Mouse (Mus musculus) neural tube, embryonic 13.5 days (tissue): ENCODE measurements around the gene Nfxl1. TPM values are rescaled to one million over a fixed set of nuclear protein-coding genes. Genes with fewer than 3 reads are reported as not detected.

Source experiments
- ATAC-seq: fragments of 200-750 bp; cut with Nextera tagmentation; 2 replicates; pipeline ENCODE4 v1.8.0; 2017; ENCODE audit warnings: low read depth, mild to moderate bottlenecking, moderate TSS enrichment, moderate library complexity
- H3K27ac ChIP-seq: fragments of 300-500 bp; sonication (generic); replicated peaks from 2 replicates; pipeline ENCODE4 v1.5.1; 2015; ENCODE audit warnings: moderate library complexity, mild to moderate bottlenecking, inconsistent platforms
- H3K27me3 ChIP-seq: fragments of 300-500 bp; sonication (generic); 2 replicates; pipeline ENCODE4 v1.6.1; 2015; ENCODE audit warnings: mild to moderate bottlenecking, inconsistent platforms
- H3K36me3 ChIP-seq: fragments of 300-500 bp; sonication (generic); 2 replicates; pipeline ENCODE4 v1.6.1; 2015; ENCODE audit warnings: mild to moderate bottlenecking, inconsistent platforms
- H3K4me1 ChIP-seq: fragments of 300-500 bp; sonication (generic); replicated peaks from 2 replicates; pipeline ENCODE4 v1.6.1; 2015; ENCODE audit warnings: inconsistent platforms
- H3K4me2 ChIP-seq: fragments of 300-500 bp; sonication (generic); 2 replicates; pipeline ENCODE4 v1.6.1; 2015; ENCODE audit warnings: inconsistent platforms, mild to moderate bottlenecking, moderate library complexity
- H3K4me3 ChIP-seq: fragments of 300-500 bp; sonication (generic); 2 replicates; pipeline ENCODE4 v1.5.1; 2015; ENCODE audit warnings: mild to moderate bottlenecking, inconsistent platforms
- H3K9ac ChIP-seq: fragments of 300-500 bp; sonication (generic); 2 replicates; pipeline ENCODE4 v1.6.1; 2015; ENCODE audit warnings: moderate library complexity, mild to moderate bottlenecking, inconsistent platforms
- H3K9me3 ChIP-seq: fragments of 300-500 bp; sonication (generic); 2 replicates; pipeline ENCODE4 v1.6.1; 2016; ENCODE audit warnings: inconsistent platforms
- WGBS: fragments of 180-500 bp; shearing (Covaris S2); methylation state at CpG from one replicate; pipeline ENCODE4 v1.1.7; 2015; 5-methylcytosine and 5-hydroxymethylcytosine counted together
- polyA plus RNA-seq: library from polyadenylated mRNA; unstranded; fragments of >200 nt; fragmentation: Nextera tagmentation; extraction: Ambion mirVana; gene quantifications from 2 replicates; pipeline ENCODE4 v1.2.1, GENCODE M21; 2015

Nfxl1 gene
- polyA plus RNA-seq, 1 experiment from 2014 or later = 13.7 TPM

DNA sequence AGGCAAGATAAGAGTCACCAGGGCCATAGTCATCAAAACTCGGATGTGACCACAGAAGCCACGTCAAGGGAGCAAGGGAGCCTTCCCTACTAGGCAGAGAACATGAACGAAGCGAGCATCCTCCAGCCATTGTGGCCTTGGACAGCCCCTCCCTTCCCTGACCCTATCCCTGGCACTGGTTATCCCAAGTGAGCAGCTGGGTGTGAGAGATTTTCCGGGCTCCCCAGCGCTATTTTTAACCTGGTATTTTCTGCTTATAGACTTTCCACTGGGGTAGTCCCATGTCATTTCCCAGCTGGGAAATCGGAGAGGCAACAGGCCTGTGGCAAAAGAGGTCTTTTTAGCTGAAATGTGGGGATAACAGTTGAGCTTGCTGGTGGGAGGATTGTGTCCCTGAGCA, 65.6 kb downstream of the Nfxl1 start:
- Histone ChIP-seq H3K4me3 (no peak overlapping the region), H3K36me3 (no peaks in the 10 kb centered on the region), H3K9me3 (no peaks in the 10 kb centered on the region), H3K27me3 (no peaks in the 10 kb centered on the region), H3K4me2 (no peak overlapping the region), H3K9ac (no peak overlapping the region), H3K4me1 (no peaks in the 10 kb centered on the region), H3K27ac (no peak overlapping the region)
- WGBS = 82% methylated on average over 7 of the region's 7 CpGs
- ATAC-seq = no peak

DNA sequence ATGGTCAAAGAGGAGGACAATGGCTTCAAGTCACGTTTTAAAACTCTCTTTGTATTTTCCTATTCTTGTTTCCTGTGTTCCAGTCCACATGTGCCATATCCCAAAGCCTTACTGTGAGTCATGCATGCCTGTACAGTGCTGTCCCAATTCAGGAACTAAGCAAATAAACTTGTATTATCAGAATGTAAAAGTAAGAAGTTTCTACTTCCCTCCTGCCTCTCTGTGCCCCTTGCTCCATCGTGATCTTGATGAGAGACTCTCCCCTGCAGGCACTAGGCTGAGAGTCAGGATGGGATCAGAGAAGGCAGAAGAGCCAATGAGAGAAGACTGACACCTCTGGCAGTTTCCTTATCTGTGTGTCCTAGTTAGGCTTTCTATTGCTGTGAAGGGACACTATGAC, 68.3 kb downstream of the Nfxl1 start:
- Histone ChIP-seq H3K36me3 (no peaks in the 10 kb centered on the region), H3K9ac (no peak overlapping the region), H3K4me2 (no peak overlapping the region), H3K4me1 (no peaks in the 10 kb centered on the region), H3K9me3 (no peaks in the 10 kb centered on the region), H3K27me3 (no peaks in the 10 kb centered on the region), H3K27ac (no peak overlapping the region), H3K4me3 (no peak overlapping the region)
- no peak for ATAC-seq
- 61% methylated on average over 2 of the region's 2 CpGs for WGBS

DNA sequence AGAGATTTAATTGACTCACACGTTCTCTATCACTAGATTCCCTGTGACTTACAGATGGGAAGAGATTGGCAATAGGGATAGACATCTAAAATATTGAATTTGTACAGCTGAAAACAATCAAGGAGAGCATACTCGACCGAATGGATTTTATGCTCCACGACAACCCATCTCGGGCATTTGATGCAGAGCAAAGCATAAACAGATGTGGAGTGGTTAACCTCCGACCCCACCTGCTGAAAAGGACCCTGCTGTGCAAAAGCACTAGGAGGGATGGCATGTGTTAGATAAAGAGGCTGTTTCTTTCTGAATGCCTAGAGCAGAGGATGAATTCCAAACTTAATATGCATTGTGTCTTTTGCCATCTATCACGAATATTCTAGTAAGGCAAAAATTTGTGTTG, 79.0 kb downstream of the Nfxl1 start:
- 37% methylated on average over 7 of the region's 7 CpGs for WGBS
- no peak overlapping the region for H3K4me3 ChIP-seq

DNA sequence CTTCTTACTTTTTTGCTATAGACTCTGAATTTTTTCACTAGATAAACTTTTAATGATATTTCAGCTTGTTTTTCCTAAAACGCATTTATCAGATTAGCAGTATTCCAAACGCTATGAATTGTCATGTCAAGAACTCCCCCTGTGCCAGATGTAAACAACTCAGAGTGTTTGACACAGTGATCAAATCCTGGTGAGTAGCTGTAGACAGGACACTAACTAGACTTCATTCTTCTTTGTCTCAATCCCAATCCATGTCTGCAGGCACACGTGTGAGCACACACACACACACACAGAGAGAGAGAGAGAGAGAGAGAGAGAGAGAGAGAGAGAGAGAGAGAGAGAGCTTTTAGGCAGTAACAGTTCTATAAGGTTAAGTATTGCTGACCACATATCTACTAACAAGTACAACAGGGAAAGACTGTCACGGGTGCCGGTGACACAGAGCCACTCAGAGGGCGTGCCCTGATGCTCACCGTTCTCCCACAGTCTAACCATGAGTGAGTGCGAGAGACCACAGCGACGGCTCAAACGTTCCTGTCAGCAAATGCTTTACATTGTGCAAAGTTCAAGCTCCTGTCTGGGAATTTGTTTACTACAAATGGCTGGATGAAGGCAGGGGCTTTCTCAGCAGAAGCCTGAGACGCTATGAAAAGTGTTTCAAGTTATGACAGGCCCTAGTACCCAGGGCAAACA, 87.0 kb downstream of the Nfxl1 start:
- 81% methylated on average over 12 of the region's 12 CpGs for WGBS
- H3K27me3 ChIP-seq = no peaks in the 10 kb centered on the region
- H3K9ac ChIP-seq = no peak overlapping the region
- no peak for ATAC-seq
- H3K36me3 ChIP-seq = no peaks in the 10 kb centered on the region
- H3K9me3 ChIP-seq = no peaks in the 10 kb centered on the region
- H3K4me1 ChIP-seq = no peaks in the 10 kb centered on the region
- no peak overlapping the region for H3K27ac ChIP-seq
- no peak overlapping the region for H3K4me3 ChIP-seq
- H3K4me2 ChIP-seq = no peak overlapping the region

More for the DNA sequence above, 79.0 kb downstream of the Nfxl1 start:
- H3K27me3 ChIP-seq = no peaks in the 10 kb centered on the region
- no peak for ATAC-seq
- no peak overlapping the region for H3K4me2 ChIP-seq
- no peaks in the 10 kb centered on the region for H3K9me3 ChIP-seq
- no peaks in the 10 kb centered on the region for H3K36me3 ChIP-seq
- H3K4me1 ChIP-seq = no peaks in the 10 kb centered on the region
- H3K27ac ChIP-seq = no peak overlapping the region
- H3K9ac ChIP-seq = no peak overlapping the region

DNA sequence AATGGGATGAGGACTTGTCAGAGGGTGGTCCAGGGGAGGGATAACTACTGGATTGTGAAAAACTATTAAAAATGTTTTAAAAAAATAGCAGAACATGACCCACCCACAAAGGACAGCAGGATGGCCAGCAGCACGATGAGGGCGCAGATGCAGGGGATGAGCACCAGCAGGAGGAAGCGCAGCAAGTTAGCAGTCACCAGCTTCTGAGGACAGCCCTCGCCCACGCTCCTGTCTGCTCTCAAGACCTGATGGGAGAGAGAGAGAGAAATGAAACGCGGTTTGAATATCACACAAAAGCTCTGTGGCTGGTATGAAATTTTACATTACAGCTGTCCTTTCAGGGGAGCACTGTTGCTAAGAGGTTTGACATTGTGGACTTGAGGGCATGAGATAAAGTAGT, 87.7 kb downstream of the Nfxl1 start:
- H3K9me3 ChIP-seq = no peaks in the 10 kb centered on the region
- H3K36me3 ChIP-seq = no peaks in the 10 kb centered on the region
- no peak overlapping the region for H3K4me3 ChIP-seq
- H3K27ac ChIP-seq = no peak overlapping the region
- no peaks in the 10 kb centered on the region for H3K27me3 ChIP-seq
- H3K9ac ChIP-seq = no peak overlapping the region
- WGBS = 81% methylated on average over 7 of the region's 7 CpGs
- ATAC-seq = no peak
- H3K4me1 ChIP-seq = no peaks in the 10 kb centered on the region
- no peak overlapping the region for H3K4me2 ChIP-seq

DNA sequence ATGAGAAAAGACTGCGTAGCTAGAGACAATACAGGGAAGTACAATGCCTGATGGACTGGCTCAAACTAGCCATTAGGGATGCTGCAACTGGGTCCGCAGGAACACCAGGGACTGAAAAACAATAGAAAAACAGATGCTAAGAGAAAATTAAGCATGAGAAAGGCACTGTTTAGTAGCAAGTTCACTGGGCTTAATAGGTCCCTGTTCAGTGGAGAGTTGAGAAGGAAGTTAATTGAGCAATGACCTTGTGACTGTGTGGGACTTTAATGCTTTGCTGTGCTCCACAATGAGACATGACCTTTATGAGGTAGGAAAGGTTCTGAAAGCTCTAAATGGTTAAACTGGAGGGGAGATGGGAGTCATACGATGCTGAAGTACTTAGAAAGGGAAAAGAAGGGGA, 94.6 kb downstream of the Nfxl1 start:
- no peak for ATAC-seq

More for the DNA sequence above, 94.6 kb downstream of the Nfxl1 start:
- no peak overlapping the region for H3K27ac ChIP-seq
- no peak overlapping the region for H3K9ac ChIP-seq
- 47% methylated on average over 3 of the region's 3 CpGs for WGBS
- H3K4me1 ChIP-seq = no peaks in the 10 kb centered on the region
- no peak overlapping the region for H3K4me2 ChIP-seq
- no peaks in the 10 kb centered on the region for H3K9me3 ChIP-seq
- H3K4me3 ChIP-seq = no peak overlapping the region
- no peaks in the 10 kb centered on the region for H3K27me3 ChIP-seq
- H3K36me3 ChIP-seq = no peaks in the 10 kb centered on the region

Other genes with a start within 250 kb of the Nfxl1 start
- 1.9 and 2.0 TPM in 2 replicates for gene Corin, start 55.2 kb downstream of the Nfxl1 start, polyA plus RNA-seq
- gene Zar1, start 21.6 kb upstream of the Nfxl1 start, polyA plus RNA-seq = 3.8 and 5.9 TPM in 2 replicates
- 10.5 and 10.8 TPM in 2 replicates for gene Gm5868, start 27.9 kb upstream of the Nfxl1 start, polyA plus RNA-seq
- not detected in 2 replicates for gene Cnga1, start 84.6 kb upstream of the Nfxl1 start, polyA plus RNA-seq
- gene Nipal1, start 88.1 kb upstream of the Nfxl1 start, polyA plus RNA-seq = 1.2 and 1.9 TPM in 2 replicates
- 0.08 and 0.11 TPM in 2 replicates for gene Txk, start 193.1 kb upstream of the Nfxl1 start, polyA plus RNA-seq